ENCODE assay signal across 14 mouse cellular contexts in genomic region chr15:42100730-42101129, GRCm38 (mm10).
DNase-seq lines count a peak whose midpoint lies in the region; ATAC-seq lines count a peak whose summit lies in the region.
"Had no signal": no experiment of that assay in that cellular context is flagged by ENCODE, and none has a peak within 500 bp of the region (broad histone marks: within the 10 kb centered on the region; RNA-seq: fewer than 3 reads in every experiment).

No protein-coding gene starts in this region.

- peak; percentile 5 for DNase-seq in heart, adult 8-10 months (ENCODE audit: low spot score)
- DNase-seq in right cerebral cortex, postnatal 10 days (ENCODE audit: low spot score in 2 of 2), result peak; percentile 20 to 30
- DNase-seq in right cerebral cortex, postnatal 14 days, result no peak
- peak; percentile 6 to 14 for DNase-seq in layer of hippocampus, adult 8-10 months (ENCODE audit: low spot score in 2 of 2)
- no peak for DNase-seq in c-Kit-positive CD71-positive TER-119-positive erythroid progenitor cells, embryonic 14.5 days (ENCODE audit: low spot score)
- DNase-seq: kidney, adult 11 months had no signal

- no peak overlapping the region for H3K27ac ChIP-seq in heart, embryonic 11.5 days (ENCODE audit: low read depth, low read length)
- no peak overlapping the region for H3K27ac ChIP-seq in kidney, embryonic 14.5 days (ENCODE audit: low read depth, low read length)
- H3K27ac ChIP-seq: embryonic facial prominence, embryonic 15.5 days; heart, adult 2 months; limb, embryonic 12.5 days; macrophage had no signal

- 23% methylated on average over 2 of the region's 2 CpGs for WGBS in heart, embryonic 11.5 days (ENCODE audit: insufficient replicate concordance)
- 54% methylated on average over 2 of the region's 2 CpGs for WGBS in kidney, embryonic 14.5 days

- ATAC-seq in heart, embryonic 11.5 days (replicated peaks; ENCODE audit: insufficient number of reproducible peaks, low FRiP score, low TSS enrichment), result no peak
- ATAC-seq in kidney, embryonic 14.5 days (ENCODE audit: low FRiP score, low TSS enrichment), result no peak
- no peak for ATAC-seq in monocyte, adult 5-6 weeks (replicated peaks; ENCODE audit: insufficient number of reproducible peaks, low FRiP score, low TSS enrichment, poor library complexity, severe bottlenecking)
- ATAC-seq: CD4-positive, CD25-positive, alpha-beta regulatory T cell, adult 4 months had no signal

- no peaks in the 10 kb centered on the region for H3K9me3 ChIP-seq in heart, embryonic 11.5 days (replicated peaks; ENCODE audit: control insufficient read depth, low read length)
- H3K9me3 ChIP-seq in kidney, embryonic 14.5 days (ENCODE audit: control insufficient read depth, low read length), result no peaks in the 10 kb centered on the region
- H3K9me3 ChIP-seq: embryonic facial prominence, embryonic 15.5 days; limb, embryonic 12.5 days had no signal

- H3K27me3 ChIP-seq in heart, embryonic 11.5 days (ENCODE audit: control insufficient read depth, insufficient read depth, low read length), result no peaks in the 10 kb centered on the region
- H3K27me3 ChIP-seq in kidney, embryonic 14.5 days (ENCODE audit: control insufficient read depth, insufficient read depth, low read length), result no peaks in the 10 kb centered on the region
- H3K27me3 ChIP-seq: embryonic facial prominence, embryonic 15.5 days; limb, embryonic 12.5 days had no signal

- H3K4me1 ChIP-seq in heart, embryonic 11.5 days (ENCODE audit: control insufficient read depth, insufficient read depth, low read length), result no peaks in the 10 kb centered on the region
- H3K4me1 ChIP-seq in kidney, embryonic 14.5 days (ENCODE audit: control insufficient read depth, insufficient read depth, low read length), result no peaks in the 10 kb centered on the region
- H3K4me1 ChIP-seq: embryonic facial prominence, embryonic 15.5 days had no signal

- no peaks in the 10 kb centered on the region for H3K36me3 ChIP-seq in heart, embryonic 11.5 days (ENCODE audit: control insufficient read depth, insufficient read depth, low read length)
- no peaks in the 10 kb centered on the region for H3K36me3 ChIP-seq in kidney, embryonic 14.5 days (ENCODE audit: control insufficient read depth, insufficient read depth, low read length)
- H3K36me3 ChIP-seq: embryonic facial prominence, embryonic 15.5 days; limb, embryonic 12.5 days had no signal

- H3K4me3 ChIP-seq in heart, embryonic 11.5 days (ENCODE audit: low read depth, low read length), result no peak overlapping the region
- H3K4me3 ChIP-seq in kidney, embryonic 14.5 days (ENCODE audit: low read length), result no peak overlapping the region
- H3K4me3 ChIP-seq: embryonic facial prominence, embryonic 15.5 days; heart, adult 2 months; limb, embryonic 12.5 days had no signal

- no peak overlapping the region for H3K4me2 ChIP-seq in heart, embryonic 11.5 days
- H3K4me2 ChIP-seq in kidney, embryonic 14.5 days (replicated peaks; ENCODE audit: low read depth, low read length), result no peak overlapping the region
- H3K4me2 ChIP-seq: embryonic facial prominence, embryonic 15.5 days; limb, embryonic 12.5 days had no signal

- no peak overlapping the region for H3K9ac ChIP-seq in heart, embryonic 11.5 days (ENCODE audit: low read depth, low read length)
- H3K9ac ChIP-seq in kidney, embryonic 14.5 days (ENCODE audit: low read depth, low read length), result no peak overlapping the region
- H3K9ac ChIP-seq: embryonic facial prominence, embryonic 15.5 days; limb, embryonic 12.5 days had no signal

Comparison
In these comparisons a context has a peak if more than half of its experiments do, and no peak if none do; other contexts are left out.
1. DNase-seq: peak in heart, adult 8-10 months (single experiment), right cerebral cortex, postnatal 10 days (2 of 2) and layer of hippocampus, adult 8-10 months (2 of 2); none in right cerebral cortex, postnatal 14 days (single experiment) and c-Kit-positive CD71-positive TER-119-positive erythroid progenitor cells, embryonic 14.5 days (single experiment).